Mouse (Mus musculus) MEL-GATA-1-ER (cell line): ENCODE measurements at regions not wholly inside any gene's neighbourhood (a gene's known extent, or its start where the extent isn't known, plus 50 kb on each side); places are given as distances from the start of the nearest gene placed in this dataset.

Experiments used
- DNase-seq: peaks from one replicate; pipeline ENCODE4 v3.0.0-alpha.2; 2012; ENCODE audit warnings: low read depth; ENCODE audit errors: extremely low read depth

GRCm38 (mm10) chr5:64605171-64605570 lies 198.0 kb upstream of the Klf3 start:
- no peak for DNase-seq

DNA sequence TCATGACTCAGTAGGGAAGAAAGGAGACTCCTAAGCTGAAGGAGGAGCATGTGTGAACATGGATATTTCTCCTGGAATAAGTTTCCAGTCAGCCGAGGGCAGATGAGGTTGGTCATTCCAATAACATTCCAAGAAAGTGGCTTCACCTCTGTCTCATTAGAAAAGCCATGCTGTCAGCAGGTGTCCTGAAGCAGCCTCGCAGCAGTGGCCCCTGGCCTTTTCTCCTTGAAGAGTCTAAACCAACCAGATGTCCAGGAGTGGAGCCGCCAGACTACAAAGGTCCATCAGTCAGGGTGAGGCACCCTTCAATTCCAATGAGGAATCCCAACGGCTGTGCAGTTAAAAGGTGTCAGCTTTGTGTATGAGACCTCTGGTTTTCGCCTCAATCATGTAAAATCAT lies 197.2 kb upstream of the Klf3 start:
- no peak for DNase-seq

DNA sequence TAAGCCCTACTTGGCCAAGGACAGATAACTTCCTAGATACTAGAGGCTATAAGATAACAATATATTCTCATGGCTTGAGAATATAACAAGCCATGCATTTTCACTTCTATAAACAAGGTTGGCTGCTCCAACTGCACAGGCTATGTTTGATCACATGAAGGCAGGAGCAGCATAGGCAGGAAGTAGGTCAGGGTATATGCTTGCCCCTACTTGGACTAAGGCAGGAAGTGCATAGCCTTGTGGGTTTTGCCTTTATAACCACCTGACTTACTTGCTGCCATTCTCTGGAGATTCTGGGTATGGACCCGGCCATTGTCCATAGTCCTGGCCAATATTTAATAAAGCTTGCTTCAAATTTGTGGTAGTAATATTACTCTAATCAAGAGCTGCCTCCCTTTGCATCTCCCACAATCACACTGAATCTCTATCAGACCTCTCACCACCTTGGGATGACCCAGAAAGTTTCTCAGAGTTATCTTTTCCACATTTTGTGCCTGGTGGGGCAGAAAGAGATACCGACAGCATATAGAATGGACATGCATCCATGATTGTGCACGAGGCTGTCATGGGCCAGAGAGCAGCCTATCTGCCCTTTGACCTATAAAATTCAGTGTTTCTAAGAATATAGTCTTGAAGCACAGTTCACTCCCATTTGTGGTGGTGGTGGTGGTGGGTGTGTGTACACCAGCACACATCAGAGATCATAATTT lies 193.7 kb upstream of the Klf3 start:
- DNase-seq, result no peak

DNA sequence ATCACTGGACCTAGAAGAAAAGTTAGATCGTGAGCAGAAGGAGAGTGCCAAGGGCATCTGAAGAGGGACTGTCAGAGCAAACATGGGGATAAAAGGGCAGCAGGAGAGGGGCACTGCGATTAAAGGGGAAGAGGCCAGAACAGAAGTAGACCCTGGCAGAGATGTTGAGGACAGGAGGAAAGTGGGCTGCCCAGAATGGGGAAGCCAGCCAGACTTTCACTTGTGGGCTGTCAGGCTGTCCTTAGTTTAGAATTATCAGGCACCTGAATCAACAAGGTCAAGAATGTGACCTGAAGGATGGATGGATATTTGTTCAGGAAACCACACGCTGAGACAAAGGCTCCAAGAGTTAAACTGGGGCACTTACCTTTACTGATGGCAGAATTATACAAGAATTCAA lies 193.0 kb upstream of the Klf3 start:
- DNase-seq, result no peak

- no peak for DNase-seq
Measured at GRCm38 (mm10) chr5:64610562-64611405, 192.4 kb upstream of the Klf3 start.

DNA sequence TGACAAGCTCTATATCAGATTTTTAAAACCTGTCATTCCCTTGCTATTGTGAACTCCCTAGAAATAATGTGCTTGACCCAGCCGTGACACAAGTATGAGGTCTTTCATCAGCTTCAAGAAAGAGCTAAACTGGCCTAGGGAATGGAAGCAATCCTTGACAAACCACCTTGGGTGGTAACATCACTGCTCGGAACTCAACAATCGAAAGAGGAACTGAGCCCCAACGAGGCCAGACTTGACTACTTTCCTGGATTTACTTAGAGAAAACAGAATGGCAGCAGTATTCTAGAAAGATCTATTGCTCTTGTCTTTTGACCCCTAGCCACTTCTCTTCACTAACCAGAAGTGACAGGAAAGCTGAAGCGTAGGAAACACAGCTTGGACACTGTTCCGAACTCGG lies 191.2 kb upstream of the Klf3 start:
- no peak for DNase-seq

DNA sequence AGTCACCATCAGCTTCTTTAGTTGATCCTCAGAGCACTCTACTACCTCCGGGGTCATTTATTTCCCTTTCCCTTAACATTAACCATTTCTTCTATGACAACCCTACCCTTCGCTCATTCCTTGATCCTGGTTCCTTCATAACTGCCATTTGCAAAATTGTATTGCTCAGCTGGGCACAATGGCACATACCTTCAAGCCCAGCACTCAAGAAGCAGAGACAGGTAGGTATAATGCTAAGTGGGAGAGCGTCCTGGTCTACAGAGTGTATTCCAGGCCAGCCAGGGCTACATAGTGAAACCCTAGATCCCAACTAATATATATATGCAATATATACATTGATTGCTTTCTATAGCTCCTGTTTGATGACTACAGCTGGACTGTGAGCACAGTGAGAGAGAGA lies 189.5 kb upstream of the Klf3 start:
- no peak for DNase-seq

GRCm38 (mm10) chr5:64618126-64618525 lies 185.1 kb upstream of the Klf3 start:
- no peak for DNase-seq

GRCm38 (mm10) chr5:64619752-64620151 lies 183.4 kb upstream of the Klf3 start:
- no peak for DNase-seq

- no peak for DNase-seq
Measured at GRCm38 (mm10) chr5:64620726-64621125, 182.5 kb upstream of the Klf3 start.

DNA sequence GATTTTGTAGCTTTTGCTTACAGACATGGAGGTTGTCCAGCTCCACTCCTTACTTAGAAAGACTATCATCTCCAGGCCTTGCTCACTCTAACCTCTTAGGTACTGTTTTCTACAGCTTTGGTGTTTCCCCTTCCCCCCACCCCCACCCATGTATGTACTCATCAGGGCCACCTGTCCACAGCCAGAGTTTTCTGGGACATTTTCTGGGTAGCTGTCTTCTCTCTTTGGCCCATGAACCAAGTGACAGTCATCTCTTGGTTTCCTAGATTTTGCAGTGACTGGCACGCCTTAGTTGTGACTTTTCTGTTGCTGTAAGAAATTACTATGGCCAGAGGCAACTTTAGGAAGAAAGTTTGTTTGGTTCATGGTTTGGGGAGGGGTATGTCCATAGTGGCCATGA lies 181.8 kb upstream of the Klf3 start:
- no peak for DNase-seq

DNA sequence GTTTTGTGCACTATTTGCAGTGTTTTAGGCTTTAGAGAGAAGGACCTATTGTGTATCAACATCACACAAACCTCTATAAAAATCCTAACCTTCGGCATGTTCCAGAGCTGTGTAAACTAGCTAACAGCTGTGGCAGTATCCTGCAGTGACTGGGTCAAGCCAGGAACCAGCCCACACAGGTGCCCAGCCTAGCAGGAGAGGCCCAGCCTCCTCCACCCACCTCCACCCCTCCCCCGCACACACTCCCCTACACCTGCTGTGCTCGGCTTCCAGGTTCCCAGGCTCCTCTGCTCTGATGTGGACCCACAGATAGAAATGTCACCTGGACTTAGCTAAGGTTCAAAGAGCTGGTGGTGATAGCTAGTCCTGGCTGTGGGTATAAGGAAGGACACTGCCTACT lies 179.5 kb upstream of the Klf3 start:
- DNase-seq, result no peak

DNA sequence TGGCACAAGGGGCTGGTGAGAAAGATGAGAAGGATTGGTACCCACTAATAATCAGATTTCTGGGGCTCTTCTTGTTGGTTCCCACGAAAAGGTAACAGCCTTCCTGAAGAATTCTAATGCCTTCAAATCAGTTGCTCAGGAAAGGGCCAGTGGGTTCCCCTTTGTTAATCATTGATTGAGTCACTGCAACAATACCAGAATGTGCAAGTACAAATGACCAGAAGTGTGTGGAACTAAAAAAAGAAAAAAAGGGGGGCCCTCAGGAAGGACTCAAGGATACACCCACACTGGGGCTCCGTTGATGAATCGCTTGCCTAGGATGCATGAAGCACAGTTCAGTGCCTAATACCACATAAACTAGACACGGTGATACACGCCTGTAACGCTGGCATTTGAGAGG lies 179.0 kb upstream of the Klf3 start:
- no peak for DNase-seq

DNA sequence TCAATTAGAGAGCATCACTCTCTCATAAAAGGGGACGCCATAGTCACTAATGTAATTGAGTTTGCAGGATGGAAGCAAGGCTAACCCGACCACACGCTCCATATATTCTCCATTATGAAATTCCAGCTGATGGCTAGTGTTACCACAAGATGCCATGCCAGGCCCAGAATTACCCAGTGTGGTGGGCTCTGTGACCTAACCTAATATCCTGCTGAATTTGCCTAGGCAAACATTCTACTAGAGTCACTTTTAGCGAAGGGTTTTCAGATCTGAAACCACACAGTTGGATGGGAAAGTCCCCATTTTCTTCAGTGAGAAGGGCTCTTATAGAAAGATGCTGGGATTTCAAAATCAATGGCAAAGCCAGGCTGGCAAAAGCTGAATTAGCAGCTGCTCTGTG lies 177.8 kb upstream of the Klf3 start:
- DNase-seq, result no peak

- DNase-seq, result no peak
Measured at GRCm38 (mm10) chr5:64625841-64626298, 177.3 kb upstream of the Klf3 start.

DNA sequence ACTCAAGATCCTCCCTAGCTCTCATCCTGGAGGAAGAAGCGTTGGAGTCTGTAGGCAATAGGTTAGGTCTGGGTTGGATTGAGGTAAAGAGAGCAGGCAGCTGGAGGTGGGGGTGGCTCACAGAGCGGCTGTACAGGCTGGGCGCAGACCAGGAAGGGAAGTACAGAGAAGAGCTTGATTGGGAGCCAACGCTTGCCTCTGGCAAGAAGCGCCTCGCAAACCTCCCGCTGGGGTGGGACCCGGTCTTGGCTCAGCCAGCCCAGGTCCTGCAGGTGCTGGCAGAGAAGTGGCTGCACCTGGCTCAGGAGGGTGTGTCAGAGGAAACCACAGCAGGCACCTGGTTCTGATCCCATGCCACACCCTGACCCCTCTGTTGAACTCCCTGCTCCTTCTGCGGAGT lies 176.8 kb upstream of the Klf3 start:
- peak; percentile 39 for DNase-seq

DNA sequence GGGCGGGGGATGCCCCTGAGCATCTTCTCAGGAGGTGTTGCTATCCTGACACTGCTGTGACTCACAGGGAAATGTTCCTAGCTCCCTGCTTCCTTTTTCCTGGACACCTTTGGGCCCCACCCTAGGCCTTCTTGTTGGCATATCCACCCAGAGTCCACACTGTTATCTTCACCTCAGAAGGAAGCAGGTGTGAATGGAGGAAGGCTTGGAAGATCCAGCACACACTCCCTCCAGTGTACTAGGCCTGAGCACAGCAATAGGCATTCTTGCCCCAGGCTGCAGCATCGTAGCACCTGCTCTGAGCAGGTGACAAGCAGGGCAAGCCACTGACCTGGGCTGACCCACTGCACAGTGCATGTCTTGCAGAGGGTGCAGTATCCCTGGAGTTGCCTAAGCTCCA lies 172.6 kb upstream of the Klf3 start:
- no peak for DNase-seq

DNA sequence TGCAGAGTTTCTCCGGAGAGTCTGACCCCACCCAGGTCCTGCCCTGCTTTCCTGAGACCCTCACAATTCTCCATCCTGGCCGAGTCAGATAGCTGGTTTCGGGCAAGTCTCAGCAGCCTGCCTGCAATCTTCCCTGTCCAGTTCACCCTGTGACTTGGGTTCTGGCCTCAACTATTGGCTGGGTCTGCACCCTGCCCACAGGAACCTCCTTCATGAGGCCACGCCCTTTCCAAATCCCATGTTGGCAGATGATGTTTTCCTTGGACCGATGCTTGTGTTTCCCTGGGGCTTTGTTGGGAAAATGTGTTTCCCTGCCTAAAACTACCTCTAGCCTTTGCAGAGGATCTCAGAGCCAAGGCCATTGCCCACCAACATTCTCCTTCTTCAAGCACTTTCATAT lies 171.0 kb upstream of the Klf3 start:
- DNase-seq, result no peak

DNA sequence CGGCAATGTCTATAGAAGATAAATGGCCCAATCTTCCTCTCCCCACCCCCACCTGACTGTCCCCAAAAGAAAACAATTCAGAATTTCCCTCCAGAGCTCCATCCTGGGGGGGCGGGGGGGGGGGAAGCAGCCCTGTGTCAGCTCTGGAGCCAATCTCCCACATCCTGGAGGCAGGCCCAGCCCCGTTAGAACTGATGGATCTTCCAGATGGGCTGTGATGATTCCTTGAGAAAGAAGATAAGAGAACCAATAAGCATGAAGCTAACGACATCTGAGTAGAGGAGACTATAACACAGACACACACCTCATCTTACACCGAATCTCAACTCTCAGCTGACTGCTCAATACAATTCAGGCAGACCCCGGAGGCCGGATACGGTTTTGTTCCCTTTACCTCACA lies 169.2 kb upstream of the Klf3 start:
- no peak for DNase-seq

DNA sequence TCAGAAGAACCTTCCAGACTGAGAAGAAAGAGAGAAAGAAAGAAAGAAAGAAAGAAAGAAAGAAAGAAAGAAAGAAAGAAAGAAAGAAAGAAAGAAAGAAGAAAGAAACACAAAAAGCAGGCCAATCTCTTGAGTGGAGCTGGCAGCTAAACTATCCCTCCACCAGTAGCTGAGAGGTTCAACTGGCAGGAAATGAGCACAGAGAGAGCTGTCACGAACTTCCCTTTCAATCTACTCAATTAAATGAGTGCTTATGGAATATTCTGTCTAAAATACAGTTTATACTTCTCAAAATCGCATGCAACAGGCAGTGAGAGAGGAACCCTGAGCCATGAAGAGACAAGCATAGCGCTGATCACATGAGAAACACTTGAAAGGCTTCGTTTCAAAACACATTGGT lies 168.5 kb upstream of the Klf3 start:
- DNase-seq, result no peak

GRCm38 (mm10) chr5:64636301-64636700 lies 166.9 kb upstream of the Klf3 start:
- DNase-seq, result no peak

DNA sequence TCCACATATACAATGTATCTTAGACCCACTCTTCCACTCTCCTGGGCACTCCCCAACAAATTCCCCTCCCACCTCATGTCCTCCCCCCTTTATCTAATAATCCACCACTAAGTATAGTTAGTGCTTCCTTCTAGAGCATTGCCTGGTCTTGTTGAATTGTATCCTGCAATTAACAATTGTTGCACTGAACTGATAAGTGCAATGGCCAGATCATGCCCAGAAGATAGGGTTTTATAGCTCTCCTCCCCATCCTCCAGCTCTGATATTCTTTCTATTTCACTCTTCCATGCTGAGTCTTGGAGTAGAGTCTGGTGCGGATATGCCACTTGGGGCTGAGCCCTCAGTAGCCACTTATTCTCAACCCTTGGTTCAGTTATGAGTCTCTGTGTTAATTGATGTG lies 159.6 kb upstream of the Klf3 start:
- DNase-seq, result no peak
